Mouse (Mus musculus): ENCODE results near the gene 4933434E20Rik.

GRCm38 (mm10) chr3:90111706-90112105, 60.3 kb downstream of the 4933434E20Rik start:
- TF ChIP-seq CTCF (IDR thresholded peaks at IDR 0.05; ENCODE audit: control insufficient read depth, insufficient read depth, insufficient read length) (no peak), MYOD1 (IDR thresholded peaks at IDR 0.05; ENCODE audit: control insufficient read depth, insufficient read length, low read depth) (no peak), MYOG (IDR thresholded peaks at IDR 0.05; ENCODE audit: control insufficient read depth, extremely low read depth, insufficient read length) (no peak), USF1 (IDR thresholded peaks at IDR 0.05; ENCODE audit: low read depth) (no peak), CEBPB (IDR thresholded peaks at IDR 0.05; ENCODE audit: low read depth) (no peak), MAX (IDR thresholded peaks at IDR 0.05) (no peak), FOSL1 (IDR thresholded peaks at IDR 0.05; ENCODE audit: insufficient read depth, low read length, poor library complexity, severe bottlenecking) (no peak)

Data from C2C12 (cell line).